Mouse (Mus musculus): ENCODE data around the gene Ralgapa2. TPM values are rescaled to one million over a fixed set of nuclear protein-coding genes. Genes with fewer than 3 reads are reported as not detected.

Gene Ralgapa2
- total RNA-seq (2022) = 10 to 100 TPM; 38.6 to 45.9 (median 41.2) TPM

DNA sequence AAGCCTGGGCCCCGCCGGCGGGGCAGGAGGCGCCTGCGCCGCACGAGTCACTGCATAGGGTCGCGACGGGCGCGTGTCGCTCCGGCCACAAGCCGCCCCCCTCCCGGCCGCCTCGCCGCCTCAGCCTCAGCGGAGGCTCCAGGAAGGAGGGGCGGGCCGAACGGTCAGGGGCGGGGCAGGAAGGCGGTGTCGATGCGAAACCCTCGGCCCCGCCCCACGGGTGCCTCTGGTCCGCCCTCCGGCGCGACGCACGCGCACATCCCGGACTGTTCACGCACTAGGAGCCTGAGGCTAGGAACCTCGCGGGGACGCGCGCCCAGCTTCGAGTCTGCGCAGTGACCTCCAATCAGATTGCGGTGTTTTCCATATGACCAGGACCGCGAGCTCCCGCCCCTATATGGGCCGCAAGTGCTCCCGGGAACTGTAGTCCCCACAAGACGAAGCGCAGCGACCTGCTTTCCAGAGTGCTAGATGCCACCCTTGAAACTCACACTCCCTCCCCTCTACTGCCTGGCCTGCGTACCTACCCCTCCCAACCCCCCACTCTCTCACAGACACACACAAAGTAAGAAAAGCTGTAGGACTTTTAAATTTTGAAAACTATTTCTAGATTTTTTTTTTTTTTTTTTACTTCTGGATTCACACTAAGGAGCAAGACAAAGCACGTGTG lies at the start of gene Ralgapa2:
Gene Ralgapa2 (minus strand): TSS at position 434 of the 670 bp plus-strand sequence.
- DNase-seq (ENCODE audit: low spot score) = peak; percentile 99

DNA sequence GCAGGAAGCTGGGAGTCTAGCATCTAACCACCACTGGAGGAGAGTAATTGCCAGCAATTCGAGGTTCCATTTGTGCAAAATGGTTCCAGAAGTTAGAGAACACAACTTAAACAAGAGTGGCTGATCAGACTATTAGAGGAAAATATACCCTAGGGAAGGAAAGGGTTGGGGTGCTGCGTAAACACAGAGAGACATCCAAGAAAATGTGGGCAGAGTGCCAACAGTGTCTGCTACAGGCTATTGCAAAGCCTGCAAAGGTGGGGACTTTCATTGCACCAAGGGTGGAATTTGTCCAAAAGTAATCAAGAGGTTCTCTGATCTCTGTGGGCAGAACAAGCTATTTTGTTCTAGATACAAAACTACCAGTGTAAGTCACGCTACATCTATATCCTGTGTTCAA lies 49.4 kb upstream of the Ralgapa2 start:
- DNase-seq (ENCODE audit: low spot score) = no peak

- DNase-seq (ENCODE audit: low spot score) = no peak
These were observed 48.5 kb upstream of the Ralgapa2 start for GRCm38 (mm10) chr2:146560633-146561043.

- DNase-seq (ENCODE audit: low spot score) = no peak
These were observed 44.0 kb upstream of the Ralgapa2 start for GRCm38 (mm10) chr2:146556148-146556547.

GRCm38 (mm10) chr2:146555351-146555750 lies 43.2 kb upstream of the Ralgapa2 start:
- DNase-seq (ENCODE audit: low spot score) = no peak

GRCm38 (mm10) chr2:146553701-146554100 lies 41.6 kb upstream of the Ralgapa2 start:
- no peak for DNase-seq (ENCODE audit: low spot score)

- no peak for DNase-seq (ENCODE audit: low spot score)
These were observed 39.7 kb upstream of the Ralgapa2 start for GRCm38 (mm10) chr2:146551818-146552217.

GRCm38 (mm10) chr2:146549111-146549776 lies 37.1 kb upstream of the Ralgapa2 start:
- DNase-seq (ENCODE audit: low spot score) = no peak

GRCm38 (mm10) chr2:146544155-146544814 lies 32.1 kb upstream of the Ralgapa2 start:
- no peak for DNase-seq (ENCODE audit: low spot score)

- DNase-seq (ENCODE audit: low spot score) = no peak
These were observed 21.2 kb upstream of the Ralgapa2 start for GRCm38 (mm10) chr2:146533118-146533949.

DNA sequence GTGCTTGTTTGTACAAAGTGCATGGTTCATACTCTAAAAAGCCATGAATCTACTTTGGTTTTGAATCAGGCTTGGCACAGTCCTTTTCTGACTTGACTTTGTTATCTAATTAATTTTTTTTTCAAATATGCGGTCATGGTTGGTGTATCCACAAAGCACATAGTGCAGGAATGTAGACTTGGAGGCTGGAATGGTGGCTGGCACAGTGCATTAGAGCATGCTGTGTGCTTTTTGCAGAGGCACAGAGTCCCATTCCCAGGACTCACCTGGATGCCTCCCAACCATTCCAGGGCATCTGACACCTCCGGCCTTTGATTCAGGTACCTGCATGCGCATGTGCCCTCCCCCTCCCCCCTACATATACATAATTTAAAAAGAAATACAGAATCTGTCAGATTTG lies 20.3 kb upstream of the Ralgapa2 start:
- DNase-seq (ENCODE audit: low spot score) = no peak

- no peak for DNase-seq (ENCODE audit: low spot score)
These were observed 13.3 kb upstream of the Ralgapa2 start for GRCm38 (mm10) chr2:146525483-146525882.

DNA sequence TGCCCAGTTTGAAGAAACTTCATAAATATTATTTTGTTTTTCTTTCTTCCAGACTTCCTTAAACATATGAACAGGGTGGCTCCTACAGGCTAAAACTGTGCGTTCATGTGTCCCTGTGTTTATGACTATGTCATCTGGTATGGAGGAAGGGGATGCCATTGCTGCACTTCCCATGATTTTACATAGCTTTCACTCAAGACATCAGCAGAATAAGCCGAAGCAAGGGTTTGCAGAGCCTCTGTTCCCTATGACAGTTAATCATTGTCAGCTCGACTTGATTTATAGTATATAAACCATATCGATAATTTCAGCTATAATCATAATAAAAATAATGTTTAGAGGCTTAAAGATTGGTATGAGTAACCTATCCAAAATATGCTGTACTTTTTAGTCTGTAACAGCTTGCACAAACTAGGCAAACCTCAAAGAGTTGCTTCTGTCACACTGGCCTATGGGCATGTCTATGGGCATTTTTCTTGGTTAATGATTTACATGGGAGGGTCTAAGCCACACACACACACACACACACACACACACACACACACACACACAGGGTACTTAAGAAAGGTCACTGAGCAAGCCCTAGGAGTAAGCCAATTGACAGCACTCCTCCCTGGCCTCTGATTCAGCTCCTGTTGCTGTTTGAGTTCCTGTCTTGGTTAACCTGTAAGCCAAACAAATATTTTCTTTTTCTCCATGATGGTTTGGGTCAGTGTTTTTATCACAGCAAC lies 12.7 kb upstream of the Ralgapa2 start:
- no peak for DNase-seq (ENCODE audit: low spot score)

DNA sequence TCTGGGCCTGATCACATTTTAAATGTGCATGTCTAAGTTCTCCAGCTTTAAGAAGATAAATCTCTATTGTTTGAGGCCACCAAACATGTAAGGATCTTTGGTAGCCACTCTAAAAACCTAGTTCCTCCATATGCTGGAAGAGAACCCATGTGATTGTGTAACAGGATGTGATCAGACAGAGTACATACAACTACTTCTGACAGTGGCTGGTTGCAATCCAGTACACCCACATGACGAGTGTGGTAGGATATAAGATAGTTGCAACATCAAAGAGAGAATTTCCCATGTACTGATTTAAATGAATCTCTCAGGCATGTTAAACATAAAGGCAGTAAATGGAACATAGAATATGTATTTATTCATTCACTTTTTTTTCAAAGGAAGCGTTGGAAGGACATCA lies 4.8 kb upstream of the Ralgapa2 start:
- no peak for DNase-seq (ENCODE audit: low spot score)

DNA sequence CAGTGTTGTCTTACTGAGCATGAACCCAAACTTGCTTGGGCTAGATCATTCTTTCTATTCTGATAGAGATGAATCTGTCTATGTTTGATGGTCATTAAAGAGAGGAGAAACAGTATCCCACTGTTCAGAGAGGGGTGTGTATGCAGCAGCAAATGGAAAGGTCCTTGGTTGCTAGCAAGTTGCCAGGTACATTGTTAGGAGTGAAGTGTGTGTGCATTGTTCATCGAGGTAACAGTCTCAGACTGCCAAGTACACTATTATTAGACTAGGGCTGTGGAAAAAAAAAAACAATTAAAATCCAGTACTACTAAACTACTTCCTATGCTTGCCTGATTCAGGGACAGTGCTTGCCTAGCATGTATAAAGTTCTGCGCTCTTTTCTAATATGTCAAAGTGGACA lies 2.9 kb upstream of the Ralgapa2 start:
- no peak for DNase-seq (ENCODE audit: low spot score)

DNA sequence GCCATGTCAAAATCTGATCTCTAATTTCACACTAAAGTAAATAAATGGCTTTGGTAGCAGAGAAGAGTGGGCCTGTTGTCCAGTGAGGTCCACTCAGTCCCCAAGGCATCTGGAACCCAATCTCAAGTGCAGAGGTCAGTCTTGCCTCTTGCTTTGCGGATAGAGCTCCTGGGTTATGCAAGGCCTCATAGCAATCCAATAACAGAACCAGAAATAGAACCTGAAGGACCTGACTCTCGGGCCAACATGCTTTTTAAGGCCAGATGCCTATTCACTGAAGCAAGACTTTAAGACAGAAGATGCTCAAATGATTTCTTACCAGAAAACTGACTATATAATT lies 407 bp upstream of the Ralgapa2 start:
- peak; percentile 43 for DNase-seq (ENCODE audit: low spot score)

DNA sequence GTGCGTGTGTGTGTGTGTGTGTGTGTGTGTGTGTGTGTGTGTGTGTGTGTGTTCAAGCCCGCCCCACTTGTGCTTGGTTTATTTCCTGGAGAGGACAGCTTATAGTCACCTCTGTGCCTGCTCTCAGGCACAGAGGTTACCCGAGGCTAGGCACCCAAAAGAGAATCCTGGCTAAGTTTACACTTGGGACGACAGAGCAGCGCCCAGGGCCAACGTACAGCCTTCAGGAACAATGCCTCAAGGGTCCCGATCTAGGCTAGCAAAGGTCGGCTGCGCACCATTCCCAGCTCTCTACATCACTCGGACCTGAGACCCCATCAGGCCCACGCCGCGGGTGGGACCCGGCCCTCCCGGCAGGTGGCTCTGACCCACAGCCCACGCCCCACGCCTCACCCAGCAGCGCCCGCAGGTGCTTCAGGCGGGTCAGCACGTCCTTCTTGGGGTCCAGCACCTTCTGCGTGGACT lies 711 bp downstream of the Ralgapa2 start:
- DNase-seq (ENCODE audit: low spot score) = no peak

- no peak for DNase-seq (ENCODE audit: low spot score)
These were observed 1.4 kb downstream of the Ralgapa2 start for GRCm38 (mm10) chr2:146510780-146511179.

- peak; percentile 69 for DNase-seq (ENCODE audit: low spot score)
These were observed 9.4 kb downstream of the Ralgapa2 start for GRCm38 (mm10) chr2:146502578-146503311.

GRCm38 (mm10) chr2:146500067-146500466 lies 12.1 kb downstream of the Ralgapa2 start:
- DNase-seq (ENCODE audit: low spot score) = no peak

DNA sequence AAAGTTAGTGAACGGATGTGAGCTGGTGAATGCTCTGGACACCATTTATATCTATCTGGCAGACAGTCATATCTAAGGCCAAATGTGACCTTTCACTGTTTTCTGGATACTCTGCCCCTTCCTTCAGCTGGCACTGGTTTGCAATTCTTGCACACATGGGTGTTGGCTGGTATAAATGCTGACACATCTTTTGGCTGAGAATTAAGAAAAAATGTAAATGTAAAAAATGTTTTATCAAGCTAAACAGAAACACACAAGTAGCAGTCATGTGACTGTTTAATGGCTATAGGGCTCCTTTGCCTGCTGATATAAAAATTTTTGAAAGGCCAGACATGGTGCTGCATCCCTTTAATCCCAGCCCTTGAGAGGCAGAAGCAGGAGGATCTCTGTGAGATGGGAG lies 13.0 kb downstream of the Ralgapa2 start:
- DNase-seq (ENCODE audit: low spot score) = no peak
